Mouse (Mus musculus) myocyte (in vitro differentiated cells): ENCODE measurements around the gene Six5.

Source experiments
- CEBPB ChIP-seq: IDR thresholded peaks from 2 replicates; pipeline ENCODE4 v1.6.1; 2011; ENCODE audit warnings: mild to moderate bottlenecking, moderate library complexity; ENCODE audit not compliant: poor library complexity, insufficient read depth, severe bottlenecking
- E2F4 ChIP-seq: IDR thresholded peaks from one replicate; pipeline ENCODE4 v1.6.1; 2011; ENCODE audit warnings: mild to moderate bottlenecking, control low read depth, moderate library complexity; ENCODE audit not compliant: insufficient read depth
- MAX ChIP-seq: IDR thresholded peaks from one replicate; pipeline ENCODE4 v1.6.1; 2011; ENCODE audit warnings: low read depth, mild to moderate bottlenecking, control low read depth
- MYOD1 ChIP-seq, 3 experiments: IDR thresholded peaks; one replicate each; pipeline ENCODE4 v1.6.1; 2011; ENCODE audit warnings: control low read depth in 2 of 3, low read depth in 2 of 3, mild to moderate bottlenecking in 2 of 3, moderate library complexity in 1 of 3; ENCODE audit not compliant: insufficient read length in 2 of 3, control insufficient read depth in 1 of 3
- MYOG ChIP-seq, 3 experiments: IDR thresholded peaks; one replicate each; pipeline ENCODE4 v1.6.1; 2011; ENCODE audit warnings: control low read depth in 2 of 3, low read depth in 2 of 3, mild to moderate bottlenecking in 2 of 3; ENCODE audit not compliant: insufficient read length in 2 of 3, control insufficient read depth in 1 of 3, insufficient read depth in 1 of 3
- POLR2A ChIP-seq: IDR thresholded peaks from one replicate; pipeline ENCODE4 v1.6.1; 2011; ENCODE audit warnings: low read depth, mild to moderate bottlenecking, control low read depth, moderate library complexity; ENCODE audit not compliant: insufficient read length
- POLR2AphosphoS2 ChIP-seq: IDR thresholded peaks from one replicate; pipeline ENCODE4 v1.6.1; 2011; ENCODE audit warnings: low read depth, control low read depth; ENCODE audit not compliant: insufficient read length
- SRF ChIP-seq: IDR thresholded peaks from one replicate; pipeline ENCODE4 v1.6.1; 2011; ENCODE audit warnings: low read depth; ENCODE audit not compliant: control insufficient read depth, insufficient read length
- TCF12 ChIP-seq: IDR thresholded peaks from one replicate; pipeline ENCODE4 v1.6.1; 2011; ENCODE audit warnings: mild to moderate bottlenecking, control low read depth; ENCODE audit not compliant: poor library complexity, insufficient read depth, severe bottlenecking
- TCF3 ChIP-seq: IDR thresholded peaks from one replicate; pipeline ENCODE4 v1.6.1; 2011; ENCODE audit warnings: low read depth, control low read depth; ENCODE audit not compliant: insufficient read length
- USF1 ChIP-seq: IDR thresholded peaks from one replicate; pipeline ENCODE4 v1.6.1; 2011; ENCODE audit warnings: low read depth, mild to moderate bottlenecking, control low read depth, moderate library complexity

DNA sequence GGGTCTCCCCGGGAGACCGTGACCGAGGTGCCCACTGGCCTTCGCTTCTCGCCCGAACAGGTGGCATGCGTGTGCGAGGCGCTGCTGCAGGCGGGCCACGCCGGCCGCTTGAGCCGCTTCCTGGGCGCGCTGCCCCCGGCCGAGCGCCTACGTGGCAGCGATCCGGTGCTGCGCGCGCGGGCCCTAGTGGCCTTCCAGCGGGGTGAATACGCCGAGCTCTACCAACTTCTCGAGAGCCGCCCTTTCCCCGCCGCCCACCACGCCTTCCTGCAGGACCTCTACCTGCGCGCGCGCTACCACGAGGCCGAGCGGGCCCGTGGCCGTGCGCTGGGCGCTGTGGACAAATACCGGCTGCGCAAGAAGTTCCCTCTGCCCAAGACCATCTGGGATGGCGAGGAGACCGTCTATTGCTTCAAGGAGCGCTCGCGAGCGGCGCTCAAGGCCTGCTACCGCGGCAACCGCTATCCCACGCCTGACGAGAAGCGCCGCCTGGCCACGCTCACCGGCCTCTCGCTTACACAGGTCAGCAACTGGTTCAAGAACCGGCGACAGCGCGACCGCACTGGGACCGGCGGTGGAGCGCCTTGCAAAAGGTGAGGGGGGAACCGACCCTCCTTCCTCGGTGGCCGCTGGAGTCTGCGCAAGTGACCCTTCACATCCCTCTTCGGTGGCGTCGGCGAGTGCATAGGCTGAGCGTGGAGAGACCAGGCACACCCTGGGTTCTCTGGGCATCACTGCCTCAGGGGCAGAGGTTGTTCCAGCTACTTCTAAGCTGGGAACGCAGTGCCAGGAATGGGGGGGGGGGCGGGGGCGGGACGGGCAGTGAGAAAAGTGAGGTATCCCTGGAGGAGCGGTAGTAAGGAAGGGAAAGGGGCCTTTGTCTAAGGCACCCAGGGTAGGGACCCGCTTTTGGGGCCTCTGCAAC, 694 bp downstream of the Six5 start:
- TF ChIP-seq POLR2A: peak; percentile 29
- TF ChIP-seq MAX: no peak
- no peak for TF ChIP-seq TCF12
- no peak for TF ChIP-seq USF1
- peak in 2 of 3 experiments; percentile 54 to 70 for TF ChIP-seq MYOD1 (IDR thresholded peaks at IDR 0.05; ENCODE audit: control insufficient read depth in 1 of 3, insufficient read length in 2 of 3, low read depth in 2 of 3)
- TF ChIP-seq E2F4: no peak
- peak; percentile 31 for TF ChIP-seq POLR2AphosphoS2
- no peak for TF ChIP-seq SRF
- TF ChIP-seq CEBPB: no peak
- TF ChIP-seq MYOG (IDR thresholded peaks at IDR 0.05; ENCODE audit: control insufficient read depth in 1 of 3, insufficient read depth in 1 of 3, insufficient read length in 2 of 3, low read depth in 2 of 3): peak in 1 of 3 experiments; percentile 54
- no peak for TF ChIP-seq TCF3
